Mouse (Mus musculus): Measurements from ENCODE around the gene Gm8926.
"Not testable (repeated sequence)": the region's sequence is repeated elsewhere in the genome, so short reads cannot be mapped to it uniquely, and the experiment has no call there.

Gene Gm8926

GRCm38 (mm10) chr5:11770248-11770647, at the start of gene Gm8926:
TSS of gene Gm8926 (plus strand) at chr5:11770548.
- not testable (repeated sequence) for DNase-seq (ENCODE audit: low spot score)
